Mouse (Mus musculus): Measurements from ENCODE around the gene Olfml3. TPM values are rescaled to one million over a fixed set of nuclear protein-coding genes. Genes with fewer than 3 reads are reported as not detected.

Olfml3 gene
- 5.1 and 5.3 TPM in 2 replicates for polyA plus RNA-seq (2012; rRNA removed)

DNA sequence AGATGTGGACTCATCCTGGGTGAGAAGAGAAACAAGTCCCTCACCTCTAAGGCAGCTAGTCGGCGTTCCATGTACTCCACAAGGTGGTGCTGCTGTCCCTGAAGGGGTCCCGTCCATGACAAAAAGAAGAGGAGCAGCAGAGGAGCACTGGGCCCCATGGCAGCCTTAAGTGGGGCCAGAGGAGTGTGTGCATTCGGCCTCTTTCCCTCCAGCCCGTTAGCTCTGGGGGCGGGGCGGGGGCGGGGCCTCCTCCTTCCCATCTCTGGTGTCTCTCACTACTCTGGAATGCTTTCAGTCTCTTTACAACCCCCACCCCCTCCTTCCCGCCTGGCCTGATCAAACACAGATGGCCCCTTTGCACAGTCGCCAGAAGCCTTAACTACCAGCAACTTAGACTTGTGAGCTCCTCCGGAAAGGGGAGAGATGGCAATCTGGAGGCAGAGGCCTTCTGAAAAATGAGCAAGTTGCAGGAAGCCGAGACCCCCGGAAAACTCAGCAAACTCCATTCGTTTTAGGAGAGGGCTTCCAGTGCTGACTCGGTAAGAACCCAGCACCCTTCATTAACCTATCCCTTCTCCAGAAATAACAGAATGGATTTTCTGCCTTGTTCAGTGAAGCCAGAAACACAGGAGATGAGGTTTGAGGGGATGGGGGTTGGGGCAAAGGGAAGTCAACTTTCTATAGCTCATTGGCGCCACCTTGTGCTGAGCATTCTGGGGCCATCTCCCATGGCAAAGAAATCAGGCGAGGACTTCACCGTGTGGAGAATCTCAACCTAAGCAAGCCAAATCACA, at the start of gene Olfml3:
TSS of gene Olfml3 (minus strand) at position 224 of the 794 bp plus-strand sequence.

DNA sequence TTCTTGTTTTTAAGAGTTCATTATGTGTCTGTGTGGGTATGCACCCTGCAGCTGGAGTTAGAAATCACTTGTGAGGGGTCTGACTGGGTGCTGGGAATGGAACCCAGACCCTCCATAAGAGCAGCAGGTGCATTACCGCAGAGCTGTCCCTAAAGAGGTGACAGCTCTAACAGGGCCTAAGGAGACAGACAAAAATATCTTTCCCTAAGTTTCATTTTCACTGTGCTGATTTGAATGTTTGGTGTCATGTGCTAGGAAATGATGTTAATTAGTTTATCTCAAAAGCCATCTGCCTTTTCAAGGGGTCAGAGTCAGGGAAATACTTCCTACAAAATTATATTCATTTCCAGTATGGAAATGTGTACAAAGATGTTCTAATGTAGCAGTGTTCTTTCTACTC, 1.5 kb upstream of the Olfml3 start, which contains the start of gene Gm10964:
TSS of gene Gm10964 (plus strand) at position 38 of the 400 bp plus-strand sequence.

Other genes with a start within 250 kb of the Olfml3 start
- 0.14 and 0.25 TPM in 2 replicates for gene Syt6, start 162.8 kb downstream of the Olfml3 start, polyA plus RNA-seq (2012; rRNA removed)
- gene Atg4a-ps, start 91.9 kb downstream of the Olfml3 start, polyA plus RNA-seq (2012; rRNA removed), result not detected in 2 replicates
- not detected in 2 replicates for gene Gm10964, start 1.4 kb upstream of the Olfml3 start, polyA plus RNA-seq (2012; rRNA removed)
- 22.2 and 37.2 TPM in 2 replicates for gene Hipk1, start 53.6 kb upstream of the Olfml3 start, polyA plus RNA-seq (2012; rRNA removed)
- 7.4 and 7.7 TPM in 2 replicates for gene Dclre1b, start 71.4 kb upstream of the Olfml3 start, polyA plus RNA-seq (2012; rRNA removed)
- 2.4 and 4.1 TPM in 2 replicates for gene Ap4b1, start 71.5 kb upstream of the Olfml3 start, polyA plus RNA-seq (2012; rRNA removed)
- not detected in 2 replicates for gene Gm43064, start 71.6 kb upstream of the Olfml3 start, polyA plus RNA-seq (2012; rRNA removed)
- 0.08 and 0.30 TPM in 2 replicates for gene Bcl2l15, start 94.6 kb upstream of the Olfml3 start, polyA plus RNA-seq (2012; rRNA removed)
- gene Ptpn22, start 121.8 kb upstream of the Olfml3 start, polyA plus RNA-seq (2012; rRNA removed), result 0.04 and 0.23 TPM in 2 replicates
- 1.1 and 1.5 TPM in 2 replicates for gene Rsbn1, start 176.1 kb upstream of the Olfml3 start, polyA plus RNA-seq (2012; rRNA removed)
- 2.7 and 3.8 TPM in 2 replicates for gene Phtf1, start 230.1 kb upstream of the Olfml3 start, polyA plus RNA-seq (2012; rRNA removed)

Measured in stomach, adult 2 months (tissue).